Mouse (Mus musculus) cerebellum, adult 2 months (tissue): Measurements from ENCODE around the gene A930009A15Rik.

Experiments used
- CTCF ChIP-seq: fragments of 200-500 bp; IDR thresholded peaks from 2 replicates; pipeline ENCODE4 v1.5.1; 2011; ENCODE audit warnings: low read depth, mild to moderate bottlenecking, control low read depth, low read length, moderate library complexity, borderline replicate concordance; ENCODE audit not compliant: insufficient read depth
- POLR2A ChIP-seq: fragments of 200-500 bp; IDR thresholded peaks from 2 replicates; pipeline ENCODE4 v1.6.1; 2011; ENCODE audit warnings: low read length, control low read depth, borderline replicate concordance; ENCODE audit not compliant: insufficient read depth

DNA sequence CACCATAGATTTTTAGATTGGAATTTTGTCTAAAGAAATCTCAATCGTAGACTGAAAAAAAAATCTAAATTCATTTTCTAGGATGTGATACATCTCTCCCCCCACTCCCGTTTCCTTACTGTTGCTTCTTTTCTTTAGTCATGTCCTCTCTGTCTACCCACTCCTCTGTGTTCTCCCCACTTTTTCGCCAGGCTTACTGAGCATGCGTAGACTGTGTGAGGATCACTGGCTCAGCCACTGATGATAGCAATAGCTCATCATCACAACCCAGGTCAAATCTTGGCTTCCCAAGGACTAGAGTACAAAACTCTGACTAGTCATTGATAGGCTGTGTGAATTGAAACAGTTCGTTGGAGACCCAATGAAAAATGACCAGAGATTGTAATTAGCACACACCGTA lies 23.9 kb downstream of the A930009A15Rik start:
- TF ChIP-seq POLR2A = no peak
- TF ChIP-seq CTCF = no peak
